Mouse (Mus musculus): ENCODE results near the gene Bag3. TPM values are rescaled to one million over a fixed set of nuclear protein-coding genes. Genes with fewer than 3 reads are reported as not detected.

The Bag3 gene
- polyA plus RNA-seq, 1 experiment from 2014 or later = 13.6 TPM

GRCm38 (mm10) chr7:128516346-128516745 is 7.1 kb upstream of the Bag3 start:
- Histone ChIP-seq H3K27ac (ENCODE audit: low read depth) (no peak overlapping the region), H3K9me3 (ENCODE audit: control insufficient read depth, low read length) (no peaks in the 10 kb centered on the region), H3K36me3 (ENCODE audit: control insufficient read depth, insufficient read depth, low read length) (no peaks in the 10 kb centered on the region), H3K4me2 (ENCODE audit: low read length) (no peak overlapping the region), H3K4me3 (ENCODE audit: low read depth, low read length) (no peak overlapping the region), H3K4me1 (replicated peaks; ENCODE audit: control insufficient read depth, insufficient read depth, low read length) (peaks cover 11% of the 10 kb centered on the region; the same call in 1 of the 2 replicates), H3K9ac (ENCODE audit: low read length) (no peak overlapping the region), H3K27me3 (replicated peaks; ENCODE audit: control insufficient read depth, insufficient read depth, low read length) (no peaks in the 10 kb centered on the region)
- DNase-seq (ENCODE audit: low spot score) = no peak
- 66% methylated on average over 4 of the region's 4 CpGs for WGBS
- ATAC-seq (replicated peaks; ENCODE audit: low FRiP score, low TSS enrichment, low read depth) = no peak

GRCm38 (mm10) chr7:128519316-128520050 is 3.9 kb upstream of the Bag3 start:
- no peaks in the 10 kb centered on the region for H3K9me3 ChIP-seq (ENCODE audit: control insufficient read depth, low read length)
- no peak overlapping the region for H3K4me2 ChIP-seq (ENCODE audit: low read length)
- ATAC-seq (replicated peaks; ENCODE audit: low FRiP score, low TSS enrichment, low read depth) (no peak), DNase-seq (ENCODE audit: low spot score) (no peak)
- no peaks in the 10 kb centered on the region for H3K4me1 ChIP-seq (replicated peaks; ENCODE audit: control insufficient read depth, insufficient read depth, low read length)
- WGBS = 68% methylated on average over 16 of the region's 16 CpGs
- no peaks in the 10 kb centered on the region for H3K27me3 ChIP-seq (replicated peaks; ENCODE audit: control insufficient read depth, insufficient read depth, low read length)
- H3K27ac ChIP-seq (ENCODE audit: low read depth) = no peak overlapping the region
- no peaks in the 10 kb centered on the region for H3K36me3 ChIP-seq (ENCODE audit: control insufficient read depth, insufficient read depth, low read length)
- H3K4me3 ChIP-seq (ENCODE audit: low read depth, low read length) = no peak overlapping the region
- no peak overlapping the region for H3K9ac ChIP-seq (ENCODE audit: low read length)

DNA sequence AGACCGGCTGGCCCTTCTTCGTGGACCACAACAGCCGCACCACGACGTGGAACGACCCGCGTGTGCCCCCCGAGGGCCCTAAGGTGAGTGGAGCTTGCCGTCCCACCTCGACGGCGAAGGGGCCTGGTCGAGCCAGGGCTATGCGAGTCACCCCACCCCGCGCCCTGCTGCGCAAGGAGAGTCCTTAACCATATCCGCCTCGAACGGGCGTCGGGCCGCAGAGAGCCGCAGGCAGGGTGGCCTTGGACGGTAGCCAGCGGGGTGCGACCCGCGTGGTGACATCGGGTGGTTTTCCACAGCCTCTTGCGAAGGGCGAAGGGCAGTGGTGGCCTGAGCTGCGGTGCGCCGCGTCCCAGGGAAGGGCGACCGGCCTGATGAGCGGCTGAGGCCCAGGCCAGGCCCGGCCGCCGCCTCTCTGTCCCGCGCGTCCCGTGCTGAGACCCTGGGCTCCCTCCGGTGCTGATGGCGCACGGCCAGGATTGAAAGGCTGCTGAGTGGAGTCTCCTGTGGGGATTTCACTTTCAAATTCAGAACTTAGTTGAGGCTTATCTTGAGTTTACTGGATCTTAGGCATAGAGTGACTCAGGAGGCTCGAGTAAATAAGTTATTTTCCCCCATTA is 656 bp downstream of the Bag3 start:
- no peaks in the 10 kb centered on the region for H3K36me3 ChIP-seq (ENCODE audit: control insufficient read depth, insufficient read depth, low read length)
- no peaks in the 10 kb centered on the region for H3K9me3 ChIP-seq (ENCODE audit: control insufficient read depth, low read length)
- peak overlapping the region; percentile 87 for H3K27ac ChIP-seq (ENCODE audit: low read depth)
- WGBS = under 1% methylated on average over 50 of the region's 51 CpGs
- DNase-seq (ENCODE audit: low spot score) = peak; percentile 87
- H3K4me1 ChIP-seq (replicated peaks; ENCODE audit: control insufficient read depth, insufficient read depth, low read length) = peaks cover 17% of the 10 kb centered on the region
- peak overlapping the region; percentile 90 for H3K9ac ChIP-seq (ENCODE audit: low read length)
- peak overlapping the region; percentile 83 for H3K4me3 ChIP-seq (ENCODE audit: low read depth, low read length)
- no peaks in the 10 kb centered on the region for H3K27me3 ChIP-seq (replicated peaks; ENCODE audit: control insufficient read depth, insufficient read depth, low read length)
- peak overlapping the region; percentile 80 for H3K4me2 ChIP-seq (ENCODE audit: low read length)
- peak; percentile 68 for ATAC-seq (replicated peaks; ENCODE audit: low FRiP score, low TSS enrichment, low read depth)

- DNase-seq (ENCODE audit: low spot score) = no peak
- Histone ChIP-seq H3K27me3 (replicated peaks; ENCODE audit: control insufficient read depth, insufficient read depth, low read length) (no peaks in the 10 kb centered on the region), H3K4me2 (ENCODE audit: low read length) (peak overlapping the region; percentile 80), H3K9ac (ENCODE audit: low read length) (peak overlapping the region; percentile 90), H3K4me1 (replicated peaks; ENCODE audit: control insufficient read depth, insufficient read depth, low read length) (peaks cover 23% of the 10 kb centered on the region), H3K4me3 (ENCODE audit: low read depth, low read length) (peak overlapping the region; percentile 83), H3K36me3 (ENCODE audit: control insufficient read depth, insufficient read depth, low read length) (no peaks in the 10 kb centered on the region), H3K27ac (ENCODE audit: low read depth) (0 out of 2 replicates have a peak overlapping the region, but pooled peaks have one; percentile 87), H3K9me3 (ENCODE audit: control insufficient read depth, low read length) (no peaks in the 10 kb centered on the region)
- ATAC-seq (replicated peaks; ENCODE audit: low FRiP score, low TSS enrichment, low read depth) = no peak
- 69% methylated on average over 3 of the region's 3 CpGs for WGBS
These were observed 1.2 kb downstream of the Bag3 start for GRCm38 (mm10) chr7:128524641-128525040.

- WGBS = 67% methylated on average over 6 of the region's 6 CpGs
- DNase-seq (ENCODE audit: low spot score) (no peak), ATAC-seq (replicated peaks; ENCODE audit: low FRiP score, low TSS enrichment, low read depth) (no peak)
- H3K27ac ChIP-seq (ENCODE audit: low read depth) = no peak overlapping the region
- H3K9ac ChIP-seq (ENCODE audit: low read length) = no peak overlapping the region
- no peaks in the 10 kb centered on the region for H3K9me3 ChIP-seq (ENCODE audit: control insufficient read depth, low read length)
- no peaks in the 10 kb centered on the region for H3K36me3 ChIP-seq (ENCODE audit: control insufficient read depth, insufficient read depth, low read length)
- no peak overlapping the region for H3K4me3 ChIP-seq (ENCODE audit: low read depth, low read length)
- peaks cover 43% of the 10 kb centered on the region for H3K4me1 ChIP-seq (replicated peaks; ENCODE audit: control insufficient read depth, insufficient read depth, low read length)
- no peak overlapping the region for H3K4me2 ChIP-seq (ENCODE audit: low read length)
- no peaks in the 10 kb centered on the region for H3K27me3 ChIP-seq (replicated peaks; ENCODE audit: control insufficient read depth, insufficient read depth, low read length)
These were observed 3.2 kb downstream of the Bag3 start for GRCm38 (mm10) chr7:128526611-128527010.

DNA sequence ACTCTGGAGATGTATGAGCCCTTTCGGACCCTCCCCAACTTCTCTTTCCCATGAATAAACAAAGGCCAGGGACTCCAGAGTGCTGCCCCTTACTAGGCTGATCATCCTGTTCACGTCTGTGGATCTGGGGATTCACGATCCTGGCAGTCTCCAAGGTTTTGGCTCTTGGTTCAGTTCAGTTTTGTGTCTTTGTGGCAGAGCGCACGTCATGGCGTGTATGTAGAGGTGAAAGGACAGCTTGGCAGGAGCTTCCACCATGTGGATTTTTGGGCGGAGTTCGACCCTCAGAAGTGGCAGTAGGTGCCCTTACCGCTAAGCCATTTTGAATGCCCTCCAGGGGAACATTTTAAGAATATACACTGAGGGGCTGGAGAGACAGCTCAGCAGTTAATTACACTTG is 5.2 kb downstream of the Bag3 start:
- Histone ChIP-seq H3K27ac (ENCODE audit: low read depth) (peak overlapping the region; percentile 83; the same call in 1 of the 2 replicates), H3K36me3 (ENCODE audit: control insufficient read depth, insufficient read depth, low read length) (no peaks in the 10 kb centered on the region), H3K9me3 (ENCODE audit: control insufficient read depth, low read length) (no peaks in the 10 kb centered on the region), H3K4me2 (ENCODE audit: low read length) (0 out of 2 replicates have a peak overlapping the region, but pooled peaks have one; percentile 26), H3K27me3 (replicated peaks; ENCODE audit: control insufficient read depth, insufficient read depth, low read length) (no peaks in the 10 kb centered on the region), H3K4me1 (replicated peaks; ENCODE audit: control insufficient read depth, insufficient read depth, low read length) (peaks cover 61% of the 10 kb centered on the region), H3K9ac (ENCODE audit: low read length) (no peak overlapping the region), H3K4me3 (ENCODE audit: low read depth, low read length) (no peak overlapping the region)
- DNase-seq (ENCODE audit: low spot score) (no peak), ATAC-seq (replicated peaks; ENCODE audit: low FRiP score, low TSS enrichment, low read depth) (no peak)
- WGBS = 61% methylated on average over 9 of the region's 9 CpGs

GRCm38 (mm10) chr7:128529126-128529525 is 5.7 kb downstream of the Bag3 start:
- H3K9ac ChIP-seq (ENCODE audit: low read length) = no peak overlapping the region
- no peak for DNase-seq (ENCODE audit: low spot score)
- no peak overlapping the region for H3K4me3 ChIP-seq (ENCODE audit: low read depth, low read length)
- no peaks in the 10 kb centered on the region for H3K27me3 ChIP-seq (replicated peaks; ENCODE audit: control insufficient read depth, insufficient read depth, low read length)
- H3K36me3 ChIP-seq (ENCODE audit: control insufficient read depth, insufficient read depth, low read length) = no peaks in the 10 kb centered on the region
- WGBS = 23% methylated on average over 6 of the region's 6 CpGs
- H3K9me3 ChIP-seq (ENCODE audit: control insufficient read depth, low read length) = no peaks in the 10 kb centered on the region
- H3K4me2 ChIP-seq (ENCODE audit: low read length) = peak overlapping the region; percentile 30; the same call in 1 of the 2 replicates
- peaks cover 64% of the 10 kb centered on the region for H3K4me1 ChIP-seq (replicated peaks; ENCODE audit: control insufficient read depth, insufficient read depth, low read length)
- peak overlapping the region; percentile 83 for H3K27ac ChIP-seq (ENCODE audit: low read depth)
- ATAC-seq (replicated peaks; ENCODE audit: low FRiP score, low TSS enrichment, low read depth) = 0 out of 2 replicates have a peak, but pooled peaks have one; percentile 26

- no peak overlapping the region for H3K9ac ChIP-seq (ENCODE audit: low read length)
- whole genome bisulfite sequencing = 17% methylated on average over 14 of the region's 14 CpGs
- H3K36me3 ChIP-seq (ENCODE audit: control insufficient read depth, insufficient read depth, low read length) = no peaks in the 10 kb centered on the region
- H3K9me3 ChIP-seq (ENCODE audit: control insufficient read depth, low read length) = no peaks in the 10 kb centered on the region
- peak overlapping the region; percentile 30 for H3K4me2 ChIP-seq (ENCODE audit: low read length)
- H3K4me1 ChIP-seq (replicated peaks; ENCODE audit: control insufficient read depth, insufficient read depth, low read length) = peaks cover 64% of the 10 kb centered on the region
- H3K4me3 ChIP-seq (ENCODE audit: low read depth, low read length) = no peak overlapping the region
- DNase-seq (ENCODE audit: low spot score) (peak; percentile 74), ATAC-seq (replicated peaks; ENCODE audit: low FRiP score, low TSS enrichment, low read depth) (peak; percentile 65)
- H3K27me3 ChIP-seq (replicated peaks; ENCODE audit: control insufficient read depth, insufficient read depth, low read length) = no peaks in the 10 kb centered on the region
- H3K27ac ChIP-seq (ENCODE audit: low read depth) = peak overlapping the region; percentile 83
These were observed 6.2 kb downstream of the Bag3 start for GRCm38 (mm10) chr7:128529574-128530051.
